Mouse (Mus musculus): ENCODE measurements around the gene Adra2c. TPM values are rescaled to one million over a fixed set of nuclear protein-coding genes. Genes with fewer than 3 reads are reported as not detected.

Gene Adra2c
- 0.03 TPM in 1 of 2 replicates, not detected in the other for polyA plus RNA-seq (2012)

DNA sequence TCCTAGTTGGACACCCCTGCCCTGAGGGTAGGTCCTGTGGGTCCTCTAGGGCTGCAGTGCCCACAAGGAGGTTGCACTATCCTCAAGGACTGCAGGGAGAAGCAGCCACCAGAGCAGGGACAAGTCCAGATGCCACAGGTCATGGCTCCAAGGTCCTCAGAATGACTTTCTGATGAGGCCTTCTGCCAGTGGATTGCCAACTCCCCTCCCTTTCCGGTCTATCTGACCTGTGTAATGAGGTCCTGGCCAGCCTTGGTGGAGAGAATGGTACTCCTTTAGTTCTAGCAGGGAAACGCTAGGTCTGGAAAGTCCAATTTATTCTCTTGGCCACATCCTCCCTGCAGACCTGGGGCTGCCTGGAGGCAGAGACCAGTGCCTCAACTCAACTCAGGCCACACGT, at the start of gene Adra2c:
Gene Adra2c, plus strand, starts transcription at position 301 of the 400 bp plus-strand sequence.

Other genes starting within 250 kb of the Adra2c start
- 0.37 and 0.67 TPM in 2 replicates for gene Hgfac, start 236.8 kb upstream of the Adra2c start, polyA plus RNA-seq (2012)
- gene Dok7, start 221.6 kb upstream of the Adra2c start, polyA plus RNA-seq (2012) = 0.57 and 0.63 TPM in 2 replicates
- 36.0 and 49.8 TPM in 2 replicates for gene Lrpap1, start 172.6 kb upstream of the Adra2c start, polyA plus RNA-seq (2012)
- gene Hmx1, start 110.8 kb downstream of the Adra2c start, polyA plus RNA-seq (2012) = not detected in 2 replicates
- not detected in 2 replicates for gene Cpz, start 247.4 kb downstream of the Adra2c start, polyA plus RNA-seq (2012)

Measured in megakaryocyte-erythroid progenitor cell, adult 5 weeks (primary cell).